Mouse (Mus musculus): ENCODE measurements at regions not wholly inside any gene's neighbourhood (a gene's known extent, or its start where the extent isn't known, plus 50 kb on each side); places are given as distances from the start of the nearest gene placed in this dataset.

DNA sequence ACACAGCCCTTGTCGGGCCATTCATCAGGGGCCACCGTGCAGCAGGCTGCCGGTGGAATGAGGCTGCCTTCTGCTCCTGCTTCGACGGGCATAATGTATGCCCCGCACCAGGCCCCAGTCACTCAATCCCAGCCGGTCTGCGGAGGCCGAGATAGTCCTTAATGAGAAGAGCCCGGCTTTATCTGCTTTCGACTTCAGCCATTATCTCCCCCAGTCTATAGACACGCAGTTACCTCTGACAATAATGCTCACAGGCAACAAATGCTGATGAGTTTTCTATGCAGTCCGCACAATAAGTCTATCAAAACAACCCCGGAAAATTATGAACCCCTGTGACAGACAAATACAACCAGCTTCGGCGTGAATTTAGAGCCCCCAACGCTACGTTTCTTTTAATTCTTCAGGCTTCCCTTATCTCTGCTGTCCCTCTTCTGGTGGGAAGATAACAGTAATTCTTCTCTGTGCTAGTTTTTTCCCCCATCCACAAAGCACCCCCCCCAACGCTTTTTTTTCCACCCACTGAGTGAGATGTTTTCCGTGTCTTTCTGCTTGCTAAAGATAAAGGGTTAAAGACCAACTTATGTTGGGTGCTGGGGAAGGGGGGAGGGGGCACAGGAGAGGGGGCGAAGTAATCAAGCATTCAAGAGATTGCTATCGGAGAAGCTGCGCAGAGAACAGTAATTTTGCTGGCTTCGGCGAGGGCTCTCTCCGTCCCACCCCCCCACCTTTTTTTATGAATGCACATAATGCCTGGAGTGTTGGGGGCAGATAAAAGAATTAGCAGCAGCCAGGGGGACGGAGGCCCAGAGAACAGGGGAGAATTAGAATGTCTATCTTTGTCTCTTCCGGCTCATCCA, 117.8 kb downstream of the Mrm1 start:
- DNase-seq (ENCODE audit: low spot score) = no peak

DNA sequence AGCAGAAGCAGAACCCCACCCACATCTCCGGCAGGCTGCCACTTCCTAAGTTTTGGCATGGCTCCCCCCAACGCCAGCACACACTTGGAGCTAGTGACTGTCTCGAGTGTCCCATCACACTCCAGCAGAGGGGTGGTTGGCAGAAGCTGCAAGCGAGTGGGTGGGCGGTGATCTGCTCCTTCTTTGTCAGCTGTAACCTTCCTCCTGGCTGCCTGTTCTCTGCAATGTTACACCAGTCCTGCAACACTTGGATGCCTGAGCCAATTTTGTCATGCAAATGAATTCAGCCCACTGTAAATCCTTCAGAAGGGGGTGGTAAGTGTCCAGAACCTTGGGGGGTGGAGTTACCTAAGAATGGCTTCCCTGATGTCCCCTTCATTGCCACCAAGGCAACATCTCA, 121.8 kb downstream of the Mrm1 start:
- DNase-seq (ENCODE audit: low spot score) = no peak

DNA sequence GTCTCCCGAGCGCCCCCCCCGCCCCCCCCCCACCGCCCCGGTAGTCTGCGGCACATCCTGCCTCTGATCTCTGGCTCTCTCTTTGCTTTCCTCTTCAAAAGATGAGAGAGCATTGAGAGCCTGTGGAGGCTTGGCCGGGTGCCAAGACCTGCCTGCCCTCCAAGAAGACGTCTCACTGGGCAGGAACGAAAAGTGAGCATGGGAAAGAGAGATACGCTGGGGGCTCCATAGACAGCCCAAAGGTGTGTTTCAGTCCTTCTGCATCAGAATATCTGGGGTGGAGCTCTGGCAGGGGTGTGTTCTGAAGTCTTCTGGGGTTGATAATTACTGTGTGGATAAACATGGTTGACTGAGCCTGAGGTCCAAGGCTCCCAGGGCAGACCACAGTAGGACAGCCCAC, 126.7 kb downstream of the Mrm1 start:
- no peak for DNase-seq (ENCODE audit: low spot score)

DNA sequence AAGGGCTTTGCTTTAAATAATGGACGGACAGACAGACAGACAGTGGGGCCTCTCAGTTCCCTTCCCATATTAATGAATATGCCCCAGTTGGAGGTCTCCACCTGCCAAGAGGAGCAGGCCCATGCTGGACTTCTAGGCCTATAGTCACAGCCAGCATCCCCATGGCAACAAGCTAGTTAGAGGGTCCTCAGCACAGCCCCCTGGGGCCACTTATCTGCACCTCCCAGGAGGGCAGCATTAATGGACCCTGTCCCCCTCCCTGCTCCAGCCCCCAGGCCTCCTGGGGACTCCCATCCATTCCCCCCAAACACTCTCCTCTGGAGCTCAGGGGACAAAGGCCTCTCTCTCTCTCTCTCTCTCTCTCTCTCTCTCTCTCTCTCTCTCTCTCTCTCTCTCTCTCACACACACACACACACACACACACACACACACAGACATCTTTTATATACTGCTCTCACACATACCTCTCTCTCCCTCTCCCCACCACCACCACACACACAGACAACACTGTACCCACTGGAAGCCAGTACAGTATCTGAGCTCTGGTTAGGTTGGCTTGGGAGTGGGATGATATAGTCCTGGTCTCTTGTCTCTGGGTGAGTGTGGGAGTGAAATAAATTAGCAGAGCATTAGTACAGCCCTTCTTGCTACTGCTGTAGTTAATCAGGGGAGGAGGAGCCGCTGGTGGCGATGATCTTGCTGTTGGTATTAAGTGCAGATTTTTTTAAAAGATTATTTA, 127.7 kb downstream of the Mrm1 start:
- DNase-seq (ENCODE audit: low spot score) = no peak

DNA sequence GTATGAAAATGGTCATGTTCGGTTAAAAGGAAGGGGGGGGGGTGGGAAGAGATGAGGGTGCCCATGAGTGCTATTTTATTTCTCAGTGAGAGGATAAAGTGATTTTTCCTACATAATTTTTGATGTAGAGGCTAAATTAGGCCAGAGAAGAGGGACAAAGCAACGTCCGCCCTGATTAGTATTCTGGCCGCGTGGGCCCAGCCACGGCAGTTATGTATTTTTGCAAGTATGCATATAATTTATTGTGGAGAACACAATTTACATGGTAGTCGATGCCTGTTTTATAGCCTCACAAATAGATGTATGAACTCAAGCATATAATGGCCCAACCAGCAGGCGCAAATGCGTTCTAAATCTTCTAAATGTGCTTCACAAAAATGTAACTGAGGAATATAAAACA, 132.8 kb downstream of the Mrm1 start:
- DNase-seq (ENCODE audit: low spot score) = no peak

DNA sequence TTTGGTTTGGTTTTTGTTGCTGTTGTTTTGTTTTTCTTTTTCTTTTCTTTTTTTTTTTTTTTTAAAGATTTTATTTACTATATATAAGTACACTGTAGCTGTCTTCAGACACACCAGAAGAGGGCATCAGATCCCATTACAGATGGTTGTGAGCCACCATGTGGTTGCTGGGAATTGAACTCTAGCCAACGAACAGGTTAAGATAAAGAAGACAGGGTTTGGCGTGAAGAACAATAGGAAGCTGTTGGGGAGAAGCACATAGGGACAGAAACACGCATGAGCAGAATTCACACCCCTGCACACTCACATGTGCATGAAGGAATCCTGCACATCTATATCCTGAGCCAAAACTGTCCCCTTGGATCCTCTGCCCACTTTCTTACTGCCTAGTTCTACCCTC, 135.0 kb downstream of the Mrm1 start:
- DNase-seq (ENCODE audit: low spot score) = no peak

DNA sequence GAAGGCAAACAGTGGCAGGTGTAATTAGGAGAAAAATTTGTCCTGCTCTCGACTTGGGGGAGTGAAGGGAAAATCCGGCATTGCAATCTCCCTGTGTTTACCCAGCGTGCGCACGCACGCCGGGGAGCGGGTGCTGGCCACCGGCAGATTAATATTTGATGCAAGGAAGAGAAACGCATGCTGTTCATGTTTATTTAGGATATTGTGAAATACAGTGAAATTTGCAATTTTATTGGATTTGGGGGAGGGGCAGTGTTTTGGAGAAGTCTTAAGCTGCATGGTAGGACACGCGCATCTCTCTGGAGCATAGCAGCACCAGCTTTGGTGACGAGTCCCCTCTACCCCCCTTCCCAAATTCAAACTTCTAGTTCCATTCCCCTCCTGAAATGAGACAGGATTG, 136.4 kb downstream of the Mrm1 start:
- no peak for DNase-seq (ENCODE audit: low spot score)

DNA sequence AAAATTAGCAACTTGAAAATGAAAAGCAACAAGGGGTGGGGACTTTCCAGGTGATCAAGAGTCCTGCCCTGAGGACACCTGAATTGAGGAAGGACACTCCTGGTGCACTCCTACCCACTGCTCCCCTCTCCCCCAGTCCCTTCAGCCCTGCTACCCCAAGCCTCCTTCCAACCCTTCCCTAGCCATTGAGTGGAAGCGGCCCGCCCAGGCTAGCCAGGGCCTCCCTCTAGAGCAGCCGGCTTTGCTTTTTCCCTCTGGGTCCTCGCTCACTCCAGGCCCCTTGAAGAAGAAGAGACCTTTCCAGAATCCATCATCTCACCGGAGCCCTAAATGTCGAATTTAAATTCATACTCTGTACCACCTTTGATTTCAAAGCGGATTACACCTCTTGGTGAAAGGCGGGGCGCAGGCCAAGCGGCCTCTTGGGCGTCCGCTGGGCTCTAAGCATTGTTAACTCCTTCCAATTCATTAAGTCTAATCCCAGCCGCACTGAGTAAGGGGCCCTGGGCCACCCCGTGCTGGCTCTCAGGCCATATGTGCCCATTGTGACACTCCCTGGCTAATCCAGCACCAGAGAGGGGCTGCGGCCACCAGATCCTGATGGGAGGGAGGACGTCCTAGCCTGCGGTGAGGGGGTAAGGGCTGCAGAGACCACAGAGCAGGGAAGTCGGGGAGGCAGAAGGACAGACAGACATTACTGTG, 142.8 kb downstream of the Mrm1 start:
- no peak for DNase-seq (ENCODE audit: low spot score)

DNA sequence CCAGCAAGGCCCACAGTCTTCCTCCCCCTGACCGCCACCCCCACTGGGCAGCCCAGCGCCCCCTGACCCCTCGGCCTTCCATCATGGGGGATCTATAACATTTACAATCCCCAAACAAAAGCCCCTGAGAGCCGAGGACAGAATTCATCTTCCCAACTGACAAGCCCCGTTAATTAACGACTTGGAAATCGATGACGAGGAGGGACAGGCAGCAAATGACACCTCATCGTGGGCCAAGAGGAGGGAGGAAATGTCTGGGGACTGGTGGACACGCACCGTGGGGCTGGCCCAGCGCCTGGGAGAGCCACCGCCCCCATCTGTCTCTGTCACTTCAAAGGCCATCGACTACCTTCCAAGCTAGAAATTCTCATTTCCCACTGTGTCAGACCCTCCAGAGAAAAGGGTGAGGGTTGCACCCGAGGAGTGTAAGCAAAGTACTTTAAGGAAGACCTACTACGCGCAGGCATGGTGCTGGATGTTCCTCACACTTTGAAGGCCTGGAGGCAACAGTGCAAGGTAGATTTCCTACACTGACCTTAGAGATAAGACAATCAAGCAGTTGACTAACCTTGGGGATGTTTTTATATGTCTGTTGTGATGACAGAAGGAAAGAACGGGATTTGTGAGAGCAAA, 146.4 kb downstream of the Mrm1 start:
- DNase-seq (ENCODE audit: low spot score) = no peak

DNA sequence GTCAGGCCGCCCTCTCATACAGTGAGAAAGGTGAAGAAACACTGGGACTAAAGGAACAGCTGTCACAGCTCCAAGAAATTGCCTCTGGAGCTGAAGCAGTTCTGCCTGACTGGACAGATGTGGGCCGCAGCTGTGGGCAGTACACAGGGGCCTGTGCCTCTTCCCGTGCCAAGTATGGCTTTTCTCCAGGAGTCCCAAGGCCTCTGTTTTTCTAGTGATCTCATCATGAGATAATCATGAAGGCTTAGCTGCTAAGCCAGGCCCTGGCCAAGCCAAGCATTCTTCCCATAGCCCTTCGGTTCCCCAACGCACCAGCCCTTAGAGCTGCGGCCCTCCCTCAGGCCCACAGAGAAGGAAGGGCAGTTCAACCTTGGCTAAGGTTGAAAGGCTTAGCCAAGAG, 146.2 kb upstream of the Lhx1 start:
- no peak for DNase-seq (ENCODE audit: low spot score)

DNA sequence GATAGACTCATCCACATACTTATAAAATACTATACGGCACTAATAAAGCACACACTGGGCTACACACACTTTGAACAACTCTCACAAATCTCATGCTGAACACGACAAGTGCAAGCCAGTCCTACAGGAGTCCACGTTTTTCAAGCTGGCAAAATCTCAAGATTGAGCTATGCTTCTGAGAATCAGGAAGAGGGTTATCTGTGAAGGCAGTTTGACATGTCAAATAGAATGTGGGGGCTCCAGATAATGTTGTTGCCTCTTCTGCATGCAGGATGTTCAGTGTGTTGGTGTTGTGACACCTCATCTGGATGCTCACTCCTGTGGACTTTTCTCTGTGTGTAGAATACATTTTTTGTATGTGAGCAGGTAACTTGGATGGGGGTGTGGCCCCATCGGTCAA, 142.4 kb upstream of the Lhx1 start:
- no peak for DNase-seq (ENCODE audit: low spot score)

DNA sequence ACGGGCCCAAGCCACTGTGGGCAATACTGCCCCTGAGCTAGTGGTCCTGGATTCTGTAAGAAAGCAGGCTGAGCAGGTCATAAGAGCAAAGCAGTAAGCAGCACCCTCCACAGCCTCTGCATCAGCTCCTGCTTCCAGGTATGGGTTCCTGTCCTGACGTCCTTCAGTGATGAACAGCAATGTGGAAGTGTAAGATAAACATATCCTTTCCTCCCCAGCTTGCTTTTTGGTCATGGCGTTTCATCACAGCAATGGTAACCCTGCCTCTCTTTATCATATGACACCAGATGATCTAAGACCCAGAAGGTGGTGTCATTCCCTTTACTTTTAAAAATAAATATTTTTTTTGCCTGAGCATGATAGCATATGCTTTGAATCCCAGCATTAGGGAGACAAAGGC, 138.9 kb upstream of the Lhx1 start:
- DNase-seq (ENCODE audit: low spot score) = no peak

DNA sequence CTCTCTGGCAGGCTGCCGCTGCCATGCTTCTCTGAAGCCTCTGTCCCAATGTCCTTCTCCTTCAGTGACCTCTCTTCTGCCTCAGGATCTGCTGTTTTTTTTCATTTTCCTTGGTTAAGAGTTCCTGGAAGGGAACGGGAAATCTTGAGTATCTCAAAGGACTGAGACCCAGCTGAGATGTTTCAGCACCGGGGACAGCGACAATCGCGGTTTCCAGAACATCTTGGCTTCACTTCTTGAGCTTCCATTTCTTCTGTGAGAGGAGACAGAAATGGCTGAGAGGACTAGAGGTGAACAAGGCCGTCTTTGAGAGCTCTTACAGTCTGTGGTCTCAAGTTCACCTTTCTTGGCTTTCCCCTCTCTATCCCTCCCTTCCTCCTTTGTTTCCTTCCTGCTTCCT, 136.6 kb upstream of the Lhx1 start:
- DNase-seq (ENCODE audit: low spot score) = peak; percentile 51

DNA sequence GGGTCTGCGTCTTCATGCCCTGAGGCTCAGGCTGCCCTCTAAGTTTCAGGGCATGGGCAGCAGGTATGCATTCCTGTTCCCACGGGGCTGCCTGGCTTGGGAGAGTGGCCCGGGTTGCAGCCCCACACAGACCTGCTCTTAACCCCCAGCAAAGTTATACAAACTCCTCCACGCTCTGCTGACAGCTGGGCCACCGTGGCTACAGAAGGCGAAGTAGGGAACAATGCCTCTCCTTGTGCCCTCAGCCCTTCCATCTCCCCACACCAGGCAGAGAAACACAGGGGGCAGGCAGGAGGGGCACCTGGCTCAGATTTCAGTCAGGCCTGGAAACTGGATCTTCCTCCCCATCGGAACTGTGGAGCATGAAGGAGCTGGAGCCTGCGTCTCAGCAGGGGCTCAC, 135.5 kb upstream of the Lhx1 start:
- DNase-seq (ENCODE audit: low spot score) = no peak

DNA sequence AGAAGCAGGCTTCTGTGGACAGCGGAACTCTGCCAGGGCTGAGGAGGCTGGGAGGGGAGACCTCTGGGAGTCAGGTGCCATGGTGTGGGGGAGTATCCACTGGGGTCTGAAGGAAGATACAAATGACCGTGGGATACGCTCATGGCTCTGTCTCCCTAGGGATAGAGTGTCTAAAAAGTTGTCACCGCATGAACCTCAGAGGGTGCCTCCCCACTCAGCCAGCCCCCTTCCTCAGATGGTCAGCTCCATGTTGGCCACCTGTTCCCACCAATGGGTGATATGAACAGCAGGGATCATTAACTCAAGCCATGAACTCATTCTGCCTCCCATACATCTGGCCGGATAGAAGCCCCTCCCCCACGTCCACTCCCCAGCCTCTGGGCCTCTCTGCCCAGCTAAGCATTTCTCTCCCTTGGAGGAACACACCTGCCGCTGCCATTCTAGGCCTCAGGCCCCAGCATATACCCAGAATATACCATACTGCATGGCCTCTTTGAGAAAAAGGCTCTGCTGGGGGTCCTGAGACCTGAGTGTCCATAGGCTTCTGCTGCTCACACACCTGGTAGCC, 134.1 kb upstream of the Lhx1 start:
- no peak for DNase-seq (ENCODE audit: low spot score)

DNA sequence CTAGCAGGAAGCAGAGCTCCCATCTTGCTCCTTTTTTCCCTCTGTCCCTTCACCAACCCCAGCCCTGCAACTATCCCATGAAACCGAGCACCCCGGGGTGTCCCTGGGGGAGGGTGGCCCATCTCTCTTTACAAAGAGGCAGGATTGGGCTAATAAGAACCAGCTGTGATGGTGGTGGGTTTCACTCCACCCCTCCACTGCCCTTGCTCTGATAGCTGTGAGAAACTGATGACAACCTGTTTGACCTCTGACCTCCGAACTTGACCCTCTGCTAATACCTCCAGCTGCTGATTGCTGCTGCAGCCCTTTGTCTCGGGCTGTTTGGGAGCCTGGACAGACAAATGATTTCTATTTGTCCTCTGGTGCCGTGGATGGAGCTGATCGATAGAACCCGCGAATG, 128.1 kb upstream of the Lhx1 start:
- no peak for DNase-seq (ENCODE audit: low spot score)

DNA sequence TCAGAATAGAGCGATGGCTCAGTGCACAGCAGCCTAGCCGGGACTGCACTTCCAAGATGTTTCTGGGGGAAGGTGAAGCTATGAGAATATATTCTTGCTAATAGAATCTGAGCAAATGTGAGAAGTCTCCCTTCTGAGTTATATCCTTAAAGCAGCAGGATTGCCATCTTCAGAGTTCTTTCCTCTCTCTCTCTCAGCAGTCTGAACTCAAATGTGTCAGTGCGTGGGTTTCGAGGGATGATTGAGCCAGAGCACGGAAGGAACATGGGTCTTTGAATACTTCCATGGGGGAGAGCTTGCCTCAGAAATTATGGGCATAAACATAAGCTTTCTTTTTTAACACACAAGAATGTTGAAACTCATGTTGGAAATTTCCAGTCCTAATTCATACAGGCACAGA, 123.6 kb upstream of the Lhx1 start:
- DNase-seq (ENCODE audit: low spot score) = no peak

DNA sequence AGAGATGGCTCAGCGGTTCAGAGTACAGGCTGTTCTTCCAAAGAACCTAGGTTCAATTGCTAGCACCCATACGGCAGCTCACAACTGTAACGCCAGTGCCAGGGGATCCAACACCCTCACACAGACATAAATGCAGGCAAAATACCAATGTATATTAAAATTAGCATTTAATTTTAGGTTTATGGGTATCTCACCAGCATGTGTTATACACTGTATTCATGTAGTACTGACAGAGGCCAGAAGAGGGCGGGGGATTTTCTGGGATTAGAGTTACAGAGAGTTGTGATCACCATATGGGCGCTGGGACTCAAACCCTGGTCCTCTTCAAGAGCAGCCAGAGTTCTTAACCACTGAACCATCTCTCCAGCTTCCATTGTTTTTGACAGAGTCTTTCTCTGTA, 121.8 kb upstream of the Lhx1 start:
- no peak for DNase-seq (ENCODE audit: low spot score)

DNA sequence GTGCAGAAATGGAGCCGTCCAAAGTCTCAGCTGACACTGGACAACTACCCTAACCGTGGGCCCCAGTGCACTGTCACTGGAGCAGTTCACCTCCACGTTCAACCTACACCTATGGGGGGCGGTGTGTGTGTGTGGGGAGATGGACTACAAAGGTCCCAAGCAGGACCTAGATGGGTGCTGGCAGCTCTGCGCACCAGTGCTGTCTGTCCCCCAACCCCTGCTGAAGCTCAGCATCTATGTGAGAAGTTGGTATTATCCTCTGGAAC, 117.7 kb upstream of the Lhx1 start:
- DNase-seq (ENCODE audit: low spot score) = no peak

DNA sequence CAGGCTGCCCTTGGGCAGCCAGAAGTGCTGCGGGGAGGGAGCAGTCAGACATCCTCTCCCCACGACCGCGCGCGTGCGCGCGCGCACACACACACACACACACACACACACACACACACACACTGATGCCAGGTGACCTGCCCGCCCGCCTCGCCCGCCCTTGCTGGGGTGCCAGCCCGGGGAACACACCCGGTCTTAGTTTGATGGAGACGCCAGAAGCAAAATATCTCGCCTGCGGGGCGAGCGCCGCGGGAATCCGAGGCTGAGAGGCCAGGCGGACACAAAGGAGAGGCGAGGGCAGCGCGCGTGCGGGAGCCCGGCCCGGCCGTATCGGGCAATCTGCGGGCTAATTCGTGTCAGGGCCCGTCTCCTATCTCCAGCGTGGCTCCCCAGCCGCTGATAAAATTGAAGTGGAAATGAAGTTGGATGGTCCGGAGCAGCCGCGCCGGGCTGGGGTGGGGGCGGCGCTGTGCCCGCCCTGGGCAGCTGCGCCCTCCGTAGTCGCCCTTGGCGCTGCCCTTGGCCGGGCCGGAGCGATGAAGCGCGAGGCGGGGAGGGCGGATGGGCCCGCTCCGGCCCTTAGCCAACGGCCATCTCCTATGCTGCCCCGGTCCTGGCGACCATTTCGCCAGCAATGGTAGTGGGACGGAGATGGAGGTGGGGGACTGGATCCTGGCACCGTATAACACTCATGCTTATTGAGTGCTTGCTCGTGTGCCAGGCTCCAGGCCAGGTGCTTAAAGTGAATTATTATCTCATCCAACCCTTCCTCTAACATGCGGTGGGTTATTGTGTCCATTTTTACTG, 117.2 kb upstream of the Lhx1 start:
- DNase-seq (ENCODE audit: low spot score) = no peak

DNA sequence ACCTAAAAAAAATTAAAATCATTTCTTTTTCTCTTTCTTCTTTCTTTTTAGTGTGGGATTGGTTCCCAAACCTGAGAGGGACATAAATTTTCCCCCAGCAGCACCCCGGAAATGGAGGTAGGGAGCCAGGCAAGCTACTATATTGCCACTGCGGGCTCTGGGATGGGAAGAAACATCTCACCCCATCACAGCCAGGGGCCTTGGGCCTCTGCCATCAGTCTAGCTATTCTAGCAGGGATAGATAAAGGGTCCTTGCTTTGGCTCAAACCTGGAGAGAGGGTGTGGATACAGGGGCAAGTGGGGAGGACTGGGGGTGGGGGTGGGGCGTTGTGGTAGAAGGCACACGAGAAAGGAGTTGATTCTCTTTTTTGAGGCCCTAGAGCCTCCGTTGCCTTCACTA, 116.3 kb upstream of the Lhx1 start:
- DNase-seq (ENCODE audit: low spot score) = no peak

DNA sequence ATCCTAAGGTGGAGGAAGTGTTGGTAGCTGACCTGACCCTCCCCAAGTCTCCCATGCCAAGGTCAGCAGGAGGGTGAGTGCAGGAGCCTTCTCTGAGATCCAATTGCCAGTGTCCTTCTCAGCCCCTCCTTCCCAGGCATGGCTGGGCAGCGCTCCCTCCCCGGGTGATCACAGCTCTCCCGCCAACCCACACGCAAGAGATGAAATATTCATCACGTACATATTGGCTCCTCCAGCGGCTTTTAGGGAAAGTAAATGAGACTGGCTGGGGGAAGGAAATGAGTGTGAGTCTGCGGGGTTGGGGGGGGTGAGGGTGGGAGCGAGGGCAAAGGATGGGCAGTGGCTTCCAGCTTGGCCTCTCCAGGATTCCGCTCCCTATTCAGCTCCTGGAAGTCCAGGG, 113.0 kb upstream of the Lhx1 start:
- DNase-seq (ENCODE audit: low spot score) = no peak

All from urinary bladder, postnatal 14 days (tissue).